Mouse (Mus musculus) heart, adult 9 months (tissue): ENCODE results near the gene Fam160a1.

ENCODE experiments used
- DNase-seq, 2 experiments: peaks; one replicate each; pipeline ENCODE4 v3.0.0; 2022; ENCODE audit warnings: low spot score in 2 of 2

Gene Fam160a1

GRCm38 (mm10) chr3:85817191-85817590 is at the start of gene Fam160a1:
TSS of gene Fam160a1 (minus strand) at chr3:85817291.
- DNase-seq, result no peak

GRCm38 (mm10) chr3:85863996-85864395 is 46.9 kb upstream of the Fam160a1 start:
- no peak for DNase-seq

- DNase-seq, result no peak
Observed at GRCm38 (mm10) chr3:85862886-85863285, 45.8 kb upstream of the Fam160a1 start.

- no peak for DNase-seq
Observed at GRCm38 (mm10) chr3:85860996-85861395, 43.9 kb upstream of the Fam160a1 start.

- no peak for DNase-seq
Observed at GRCm38 (mm10) chr3:85859311-85859710, 42.2 kb upstream of the Fam160a1 start.

- DNase-seq, result peak; percentile 39 to 67
Observed at GRCm38 (mm10) chr3:85858140-85859135, 41.3 kb upstream of the Fam160a1 start.

GRCm38 (mm10) chr3:85857083-85857482 is 40.0 kb upstream of the Fam160a1 start:
- no peak for DNase-seq

GRCm38 (mm10) chr3:85855947-85856346 is 38.9 kb upstream of the Fam160a1 start:
- DNase-seq, result no peak

GRCm38 (mm10) chr3:85855043-85855442 is 38.0 kb upstream of the Fam160a1 start:
- DNase-seq, result no peak

- no peak for DNase-seq
Observed at GRCm38 (mm10) chr3:85854143-85854542, 37.1 kb upstream of the Fam160a1 start.

- DNase-seq, result no peak
Observed at GRCm38 (mm10) chr3:85853715-85854114, 36.6 kb upstream of the Fam160a1 start.

- no peak for DNase-seq
Observed at GRCm38 (mm10) chr3:85850079-85850478, 33.0 kb upstream of the Fam160a1 start.

- no peak for DNase-seq
Observed at GRCm38 (mm10) chr3:85846316-85846715, 29.2 kb upstream of the Fam160a1 start.

GRCm38 (mm10) chr3:85845341-85845740 is 28.2 kb upstream of the Fam160a1 start:
- no peak for DNase-seq

- DNase-seq, result no peak
Observed at GRCm38 (mm10) chr3:85842881-85843218, 25.8 kb upstream of the Fam160a1 start.

- no peak for DNase-seq
Observed at GRCm38 (mm10) chr3:85842177-85842880, 25.2 kb upstream of the Fam160a1 start.

- DNase-seq, result no peak
Observed at GRCm38 (mm10) chr3:85841454-85842176, 24.5 kb upstream of the Fam160a1 start.

- DNase-seq, result no peak
Observed at GRCm38 (mm10) chr3:85833627-85834026, 16.5 kb upstream of the Fam160a1 start.

- DNase-seq, result no peak
Observed at GRCm38 (mm10) chr3:85832490-85833155, 15.5 kb upstream of the Fam160a1 start.

- no peak for DNase-seq
Observed at GRCm38 (mm10) chr3:85831785-85832184, 14.7 kb upstream of the Fam160a1 start.

- no peak for DNase-seq
Observed at GRCm38 (mm10) chr3:85829047-85829446, 12.0 kb upstream of the Fam160a1 start.

- DNase-seq, result no peak
Observed at GRCm38 (mm10) chr3:85827815-85828214, 10.7 kb upstream of the Fam160a1 start.
